Mouse (Mus musculus) layer of hippocampus, adult 8-10 months (tissue): ENCODE data around the gene Pygb. TPM values are rescaled to one million over a fixed set of nuclear protein-coding genes. Genes with fewer than 3 reads are reported as not detected.
A peak's percentile ranks its signal among the peaks of the same experiment; 100 is the strongest.

Experiments
- DNase-seq, 2 experiments: peaks; one replicate each; pipeline ENCODE4 v3.0.0; 2022; ENCODE audit warnings: low spot score in 2 of 2
- total RNA-seq, 4 experiments: library from RNA; stranded (reverse); gene quantifications; 2 replicates each; pipeline ENCODE4 v1.2.4; 2022

The Pygb gene
- 100 to 1,000 TPM; 197 to 249 (median 221) TPM for total RNA-seq

GRCm38 (mm10) chr2:150786251-150787180, at the start of gene Pygb:
Gene Pygb (plus strand): TSS chr2:150786735.
- DNase-seq = peak; percentile 73 to 85

GRCm38 (mm10) chr2:150737881-150738280, 48.7 kb upstream of the Pygb start:
- no peak for DNase-seq

GRCm38 (mm10) chr2:150740145-150740841, 46.2 kb upstream of the Pygb start:
- DNase-seq = no peak

- DNase-seq = no peak
Observed at GRCm38 (mm10) chr2:150741405-150741804, 45.1 kb upstream of the Pygb start.

GRCm38 (mm10) chr2:150745016-150745415, 41.5 kb upstream of the Pygb start:
- no peak for DNase-seq

- peak; percentile 97 to 98 for DNase-seq
Observed at GRCm38 (mm10) chr2:150748854-150749253, 37.7 kb upstream of the Pygb start, which contains the start of gene Entpd6. Gene Entpd6 (plus strand): TSS chr2:150749042.

- DNase-seq = no peak
Observed at GRCm38 (mm10) chr2:150749283-150749682, 37.3 kb upstream of the Pygb start.

- no peak for DNase-seq
Observed at GRCm38 (mm10) chr2:150750129-150750979, 36.2 kb upstream of the Pygb start.

- DNase-seq = no peak
Observed at GRCm38 (mm10) chr2:150755016-150755415, 31.5 kb upstream of the Pygb start.

- no peak for DNase-seq
Observed at GRCm38 (mm10) chr2:150761476-150761875, 25.1 kb upstream of the Pygb start.

- DNase-seq = peak; percentile 57 to 78
Observed at GRCm38 (mm10) chr2:150765619-150766018, 20.9 kb upstream of the Pygb start.

- DNase-seq = no peak
Observed at GRCm38 (mm10) chr2:150766083-150766862, 20.3 kb upstream of the Pygb start.

- DNase-seq = no peak
Observed at GRCm38 (mm10) chr2:150768678-150769077, 17.9 kb upstream of the Pygb start.

GRCm38 (mm10) chr2:150770747-150771146, 15.8 kb upstream of the Pygb start:
- peak in 1 of 2 experiments; percentile 38 for DNase-seq

GRCm38 (mm10) chr2:150771169-150771568, 15.4 kb upstream of the Pygb start:
- no peak for DNase-seq

- DNase-seq = no peak
Observed at GRCm38 (mm10) chr2:150771996-150772395, 14.5 kb upstream of the Pygb start.

- no peak for DNase-seq
Observed at GRCm38 (mm10) chr2:150772466-150773119, 13.9 kb upstream of the Pygb start.

GRCm38 (mm10) chr2:150782801-150783200, 3.7 kb upstream of the Pygb start:
- no peak for DNase-seq

GRCm38 (mm10) chr2:150787234-150787771, 768 bp downstream of the Pygb start:
- no peak for DNase-seq
